Mouse (Mus musculus) CD8-positive naive resting alpha-beta T cell, adult 2 months (primary cell): ENCODE data around the gene Syt17.

Experiments
- DNase-seq, 2 experiments: peaks; one replicate each; pipeline ENCODE4 v3.0.0; 2022; ENCODE audit warnings: low read depth in 2 of 2, low spot score in 2 of 2

Syt17 gene

DNA sequence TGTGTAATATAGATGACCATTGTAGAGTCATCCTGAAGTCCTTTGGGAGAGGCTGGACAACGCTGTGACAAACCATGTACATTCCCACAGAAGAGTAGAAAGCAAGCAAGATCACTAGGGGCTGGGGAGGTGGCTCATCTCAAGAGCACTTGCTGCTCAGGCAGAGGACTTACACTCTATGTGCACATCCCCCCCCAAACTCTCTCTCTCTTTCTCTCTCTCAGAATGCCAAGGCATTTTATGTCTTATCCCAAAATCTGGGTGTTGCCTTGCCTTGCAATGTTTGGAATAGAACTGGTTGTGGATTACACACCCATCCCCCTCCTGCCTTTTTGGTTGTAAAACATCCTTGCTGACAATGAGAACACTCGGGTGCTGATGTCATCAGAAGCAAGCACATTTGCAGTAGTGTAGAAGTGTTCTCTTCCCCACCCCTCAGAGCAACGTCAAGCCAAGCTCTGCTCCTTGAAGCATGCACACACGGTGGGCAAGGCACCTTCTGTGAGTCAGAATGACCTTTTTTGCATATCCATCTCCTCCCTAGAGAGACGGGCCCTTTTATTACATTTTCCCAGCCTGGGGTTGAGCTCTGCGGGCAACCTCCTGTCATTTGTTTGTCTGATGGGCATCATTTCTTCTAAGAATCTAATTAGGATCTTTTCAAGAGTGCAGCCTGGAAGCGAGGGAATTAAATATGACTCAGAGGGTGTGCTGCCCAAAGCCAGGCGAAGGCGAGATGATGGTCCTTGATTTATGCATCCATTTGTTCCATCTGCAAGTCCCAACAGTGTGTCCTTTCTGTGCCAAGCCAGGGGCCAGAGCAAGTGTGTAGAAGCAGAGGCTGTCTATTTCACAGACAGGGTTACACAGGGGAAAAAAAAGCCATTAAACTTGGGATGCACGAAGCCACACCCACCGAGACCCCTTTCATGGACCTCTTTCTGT lies 15.1 kb upstream of the Syt17 start:
- DNase-seq: no peak

DNA sequence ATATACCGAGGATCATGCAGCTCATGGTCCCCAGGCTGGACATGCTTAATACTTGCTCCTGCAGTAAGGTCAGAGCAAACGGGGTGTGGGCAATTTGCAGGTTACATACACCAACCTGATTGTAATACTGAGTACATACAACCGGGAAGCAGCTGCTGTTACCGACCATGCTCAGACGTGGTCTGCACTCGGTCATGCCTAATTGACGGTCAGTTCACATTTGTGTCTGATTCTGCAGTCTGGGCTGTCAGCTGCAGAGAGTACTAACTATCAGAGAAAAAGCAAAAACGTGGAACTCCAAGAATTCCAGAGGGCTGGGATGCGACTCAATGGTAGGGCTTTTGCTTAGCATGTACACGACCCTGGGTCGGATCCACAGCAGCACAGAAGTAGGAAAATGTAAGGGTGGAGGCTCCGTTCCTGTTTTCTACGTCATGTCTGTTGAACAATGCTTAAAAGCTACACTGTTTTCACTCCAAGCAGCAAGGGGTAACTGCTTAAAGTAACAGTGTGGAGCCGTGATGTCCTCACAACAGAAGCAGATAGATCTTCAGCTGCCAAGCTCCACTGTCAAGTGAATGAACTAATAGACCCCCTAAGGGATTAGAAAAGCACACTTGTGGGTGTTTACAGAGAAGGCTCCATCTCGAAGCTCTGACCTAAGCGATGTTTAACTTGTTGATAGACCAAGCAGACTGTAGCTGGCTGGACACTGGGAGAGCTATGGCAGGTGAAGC lies 13.5 kb upstream of the Syt17 start:
- no peak for DNase-seq

GRCm38 (mm10) chr7:118453722-118454121 lies 5.7 kb upstream of the Syt17 start:
- no peak for DNase-seq

- no peak for DNase-seq
Measured at GRCm38 (mm10) chr7:118452940-118453339, 4.9 kb upstream of the Syt17 start.

DNA sequence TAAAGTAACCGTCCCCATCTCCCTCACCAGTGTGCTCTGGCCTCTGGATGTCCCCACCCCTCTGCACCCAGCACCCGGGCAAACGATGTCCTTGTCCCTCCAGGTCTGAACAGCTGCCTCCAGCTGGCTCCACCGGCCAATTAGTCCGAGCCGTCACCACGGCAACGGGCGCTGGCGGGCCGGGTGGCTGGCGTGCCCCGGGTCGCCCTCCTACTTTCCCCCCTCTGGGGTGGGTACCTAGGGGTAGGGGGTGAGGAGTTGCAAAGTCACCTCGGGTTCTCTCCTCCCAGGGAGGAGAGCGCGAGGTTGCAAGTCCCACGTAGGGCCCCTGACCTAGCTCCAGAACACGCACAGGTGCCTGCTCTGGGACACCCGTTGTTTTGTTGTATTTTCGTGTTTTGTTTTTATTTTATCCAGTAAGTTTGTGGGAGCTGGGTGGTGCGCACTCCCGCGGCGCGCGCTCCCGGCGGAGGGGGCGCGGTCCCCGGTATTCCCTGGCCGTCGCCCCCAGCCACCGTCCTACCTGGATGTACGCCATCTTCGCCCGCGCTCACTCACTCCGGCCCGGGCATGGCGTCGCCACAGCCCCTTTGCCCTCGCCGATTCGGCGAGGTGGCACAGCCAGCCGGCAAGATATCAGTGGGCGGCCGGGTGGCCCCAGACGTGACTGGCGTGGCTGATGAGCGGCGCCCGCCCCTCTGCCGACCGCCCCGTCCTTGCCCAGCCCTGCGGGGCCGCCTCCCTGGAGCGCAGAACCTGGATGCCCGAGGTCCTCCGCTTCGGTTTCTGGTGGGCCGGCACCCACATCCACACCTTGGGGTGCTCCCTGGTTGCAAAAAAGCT lies 510 bp downstream of the Syt17 start:
- no peak for DNase-seq

GRCm38 (mm10) chr7:118443895-118444485 lies 4.0 kb downstream of the Syt17 start:
- DNase-seq: no peak

DNA sequence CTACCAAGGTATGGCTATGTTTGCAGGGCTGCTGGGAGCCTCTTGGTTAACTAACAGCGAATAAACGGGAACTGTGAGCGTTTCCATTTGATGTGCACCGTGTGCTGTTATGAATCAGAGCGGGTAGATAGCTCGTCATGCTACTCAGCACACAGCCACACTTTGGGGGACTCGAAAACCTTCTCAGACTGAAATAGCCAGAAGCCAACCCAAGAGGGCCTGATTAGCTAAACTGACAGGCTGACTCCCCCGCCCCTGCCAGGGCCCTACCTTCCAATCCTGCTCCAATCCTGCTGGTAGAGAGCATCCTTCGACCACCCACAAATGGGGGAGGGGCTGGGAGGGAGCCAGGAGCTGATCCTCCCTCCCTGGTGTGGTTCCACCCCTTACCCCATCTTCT lies 4.7 kb downstream of the Syt17 start:
- DNase-seq: no peak

DNA sequence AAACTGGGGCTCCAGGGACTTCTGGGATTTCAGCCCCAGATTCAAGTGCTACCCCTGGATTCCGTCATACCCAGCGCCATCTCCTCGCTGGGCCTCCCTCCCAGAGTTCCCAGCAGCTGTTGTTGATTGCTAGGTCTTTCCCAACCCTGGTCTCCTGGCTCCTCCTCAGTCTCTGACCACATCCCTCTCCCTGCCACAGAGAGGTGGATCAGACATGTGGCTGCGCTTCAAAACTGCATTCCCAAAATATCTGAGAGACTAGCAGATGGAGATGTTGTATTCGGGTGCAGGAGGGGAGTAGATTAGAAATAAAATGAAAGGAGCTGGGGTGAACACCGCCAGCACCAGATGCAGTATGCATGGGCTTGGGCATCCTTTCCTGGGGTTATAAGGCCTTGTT lies 6.5 kb downstream of the Syt17 start:
- no peak for DNase-seq

GRCm38 (mm10) chr7:118437101-118437802 lies 10.8 kb downstream of the Syt17 start:
- DNase-seq: no peak

GRCm38 (mm10) chr7:118428937-118429336 lies 19.1 kb downstream of the Syt17 start:
- DNase-seq: no peak

DNA sequence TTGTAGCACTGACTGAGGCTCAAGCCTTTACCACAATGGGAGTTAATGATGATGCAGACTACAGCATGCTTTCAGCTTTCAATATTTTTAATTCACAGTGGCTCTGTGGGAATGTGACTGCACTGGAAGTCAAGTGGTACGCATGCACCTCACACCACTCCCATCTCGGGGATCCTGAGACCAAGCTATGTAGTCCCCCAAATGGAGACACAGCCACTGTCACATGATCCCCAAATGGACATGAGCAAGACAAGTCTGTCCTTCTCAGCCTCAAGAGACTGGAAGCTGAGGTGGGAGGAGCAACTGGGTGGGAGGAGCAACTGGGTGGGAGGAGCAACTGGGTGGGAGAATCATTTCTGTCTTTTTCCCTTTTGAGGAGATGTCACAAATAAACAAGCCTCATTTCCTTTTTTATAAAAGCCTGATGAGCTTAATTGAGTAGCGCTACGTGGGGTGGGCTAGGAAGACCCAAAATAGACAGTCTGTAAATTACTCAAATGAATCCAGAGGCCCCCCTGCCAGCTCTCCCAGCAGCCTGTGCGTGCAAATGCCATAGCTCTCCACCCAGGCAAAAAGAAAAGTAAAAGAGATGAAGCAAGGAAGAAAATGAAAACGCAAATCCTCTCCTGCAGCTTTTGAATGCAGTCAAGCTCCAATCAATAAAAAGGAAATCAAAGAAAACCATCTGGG lies 28.4 kb downstream of the Syt17 start:
- no peak for DNase-seq

- DNase-seq: no peak
Measured at GRCm38 (mm10) chr7:118414183-118414582, 33.8 kb downstream of the Syt17 start.

DNA sequence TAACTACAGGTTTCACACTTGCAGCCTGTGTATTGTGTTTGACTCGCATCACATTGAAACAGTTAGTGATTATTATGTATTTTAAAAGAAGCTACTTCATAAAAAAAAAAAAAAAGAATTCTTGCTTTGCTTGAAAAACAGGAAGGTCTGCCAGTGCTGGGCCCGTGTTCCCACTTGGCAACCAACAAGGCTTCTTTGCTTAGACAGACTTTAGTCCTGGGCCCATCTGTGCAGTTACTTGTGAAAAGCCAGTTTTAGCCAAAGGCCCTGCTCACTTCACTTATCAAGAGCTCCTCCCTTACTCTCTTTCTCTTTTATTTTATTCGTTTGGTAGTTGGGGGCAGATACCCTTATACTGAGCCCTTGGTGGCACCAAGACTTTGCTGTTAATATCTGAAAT lies 36.1 kb downstream of the Syt17 start:
- DNase-seq: no peak

GRCm38 (mm10) chr7:118409421-118409820 lies 38.6 kb downstream of the Syt17 start:
- no peak for DNase-seq

DNA sequence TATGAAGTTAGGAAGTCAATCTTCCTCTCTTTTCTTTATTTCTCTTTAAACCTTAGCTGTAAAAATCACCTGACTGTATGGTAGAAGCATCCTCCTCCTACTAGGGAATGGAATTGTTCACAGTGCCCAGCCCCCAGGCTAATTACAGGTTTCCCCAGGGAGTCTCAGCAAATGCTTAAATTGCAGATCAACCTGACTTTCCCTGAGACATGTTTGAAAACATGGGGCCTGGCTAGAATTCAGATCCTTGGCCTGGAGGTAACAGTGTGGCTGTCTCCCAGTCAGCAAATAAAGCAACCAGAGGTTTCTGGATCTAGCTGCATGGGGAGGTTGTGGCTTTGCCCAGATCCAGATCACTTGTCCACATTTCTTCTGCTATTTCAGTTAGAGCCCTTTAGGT lies 42.8 kb downstream of the Syt17 start:
- DNase-seq: no peak

DNA sequence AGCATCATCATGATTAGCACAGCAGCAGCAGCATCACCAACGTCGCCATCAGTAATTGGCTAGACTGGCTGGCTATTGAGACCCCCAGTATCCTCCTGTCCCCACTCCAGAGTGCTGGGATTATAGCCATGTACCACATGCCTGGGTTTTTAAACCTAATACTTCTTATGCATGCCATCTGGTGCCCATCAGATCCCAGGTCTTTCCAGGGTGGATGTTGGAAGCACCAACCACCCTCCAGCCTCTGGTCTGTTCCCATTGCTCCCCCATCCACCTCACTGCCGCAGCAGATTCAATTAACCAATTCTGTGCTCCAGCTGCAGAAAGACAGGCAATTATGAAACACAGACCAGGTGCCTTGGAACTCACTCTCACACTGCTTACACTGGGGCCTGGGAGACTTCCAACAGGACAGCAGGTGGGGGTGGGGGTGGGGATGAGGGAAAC lies 45.4 kb downstream of the Syt17 start:
- DNase-seq: no peak

DNA sequence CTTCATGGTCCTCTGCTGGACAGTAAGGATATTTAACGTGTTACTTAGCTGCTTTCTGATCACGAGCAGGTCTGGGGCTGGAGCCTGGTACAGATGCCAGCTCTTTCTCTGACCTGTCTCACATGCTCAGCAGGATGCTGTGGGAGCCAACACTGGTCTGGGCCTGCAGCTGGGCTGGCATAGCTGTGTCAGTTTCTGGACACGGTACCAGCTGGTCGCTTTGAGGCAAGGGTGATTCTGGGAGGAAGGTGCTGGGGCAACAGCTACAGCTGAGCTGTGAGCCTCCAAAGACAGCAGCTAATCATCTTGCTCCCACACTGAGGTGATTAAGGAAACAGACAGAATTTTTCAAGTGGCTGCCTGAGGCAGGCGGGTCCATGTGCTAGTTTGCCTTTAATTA lies 46.1 kb downstream of the Syt17 start:
- no peak for DNase-seq

DNA sequence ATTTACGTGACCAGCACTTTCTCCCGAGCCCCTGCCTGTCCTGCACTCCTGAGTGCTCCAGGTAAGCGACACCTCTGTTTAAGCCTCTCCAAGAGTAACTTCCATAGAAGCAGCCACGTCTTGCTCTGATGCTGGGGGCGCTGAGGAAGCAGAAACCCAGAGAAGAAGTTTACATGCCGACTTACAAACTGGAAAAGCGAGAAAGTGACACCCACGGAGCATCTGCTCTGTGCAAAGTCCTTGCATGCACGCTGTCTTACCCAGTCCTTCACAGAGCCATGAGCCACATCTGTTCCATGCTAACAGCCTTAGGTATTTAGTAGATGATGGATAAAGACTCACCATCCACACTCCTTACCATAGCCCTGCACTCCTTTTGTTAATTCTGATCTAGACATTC lies 48.3 kb downstream of the Syt17 start:
- DNase-seq: no peak

GRCm38 (mm10) chr7:118390705-118391104 lies 57.3 kb downstream of the Syt17 start:
- DNase-seq: no peak

GRCm38 (mm10) chr7:118380996-118381395 lies 67.0 kb downstream of the Syt17 start:
- DNase-seq: no peak
